Mouse (Mus musculus) gastrocnemius, postnatal 4 days (tissue): Measurements from ENCODE around the gene Frmpd3. TPM values are rescaled to one million over a fixed set of nuclear protein-coding genes. Genes with fewer than 3 reads are reported as not detected.

Experiments used
- DNase-seq, 2 experiments: peaks; one replicate each; pipeline ENCODE4 v3.0.0; 2021 to 2022; ENCODE audit warnings: low spot score in 2 of 2, mixed read lengths in 2 of 2
- microRNA-seq: library from miRNA; unstranded; fragments of <30 nt; microRNA quantifications from one replicate; pipeline ENCODE4 v1.2.0, GENCODE M21; 2021
- total RNA-seq, 2 experiments: library from RNA; stranded (reverse); gene quantifications; 2 replicates each; pipeline ENCODE4 v1.2.3; 2021

Frmpd3 gene
- total RNA-seq, 2 experiments from 2014 or later = 0.29 to 0.49 TPM

DNA sequence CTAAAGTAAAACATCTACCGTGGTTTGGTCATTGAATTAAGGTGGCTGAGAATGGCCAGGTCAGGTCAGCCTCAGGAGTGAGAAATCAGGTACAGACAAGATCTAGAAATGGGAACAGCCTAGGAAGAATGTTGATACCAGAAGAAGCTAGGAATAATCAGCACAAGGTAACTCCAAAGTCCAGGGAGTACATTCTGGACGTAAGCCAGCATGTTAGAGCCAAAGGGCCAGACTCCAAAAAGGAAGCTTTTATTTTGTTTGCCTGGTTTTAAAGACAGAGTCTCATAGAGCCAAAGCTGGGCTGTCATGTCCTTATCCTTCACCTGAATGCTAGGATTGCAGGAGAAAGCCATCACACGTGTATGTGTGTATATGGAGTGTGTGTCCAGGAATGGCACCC, 108.0 kb downstream of the Frmpd3 start:
- DNase-seq = no peak

DNA sequence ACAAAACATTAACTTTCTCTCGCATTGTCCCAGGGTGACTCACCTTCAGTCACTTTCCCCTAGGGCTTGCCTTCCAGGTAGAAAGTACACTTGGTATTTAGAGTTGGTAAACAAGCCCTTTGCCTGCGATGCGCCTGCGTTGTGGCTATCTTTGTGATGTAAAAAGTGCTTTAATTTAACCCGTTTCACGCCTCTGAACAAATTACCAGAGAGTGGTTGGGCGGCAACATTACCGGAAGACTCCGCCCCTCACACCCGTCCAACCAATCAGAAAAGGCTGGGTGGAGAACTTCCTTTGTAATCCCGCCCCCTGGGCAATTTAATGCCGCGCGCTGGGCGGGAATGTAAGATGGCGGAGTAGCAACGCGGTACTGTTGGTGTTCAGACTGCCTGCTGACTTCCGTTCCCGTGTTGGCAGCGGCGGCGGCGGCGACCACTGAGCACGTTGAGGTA, 114.2 kb downstream of the Frmpd3 start, which contains the start of gene Prps1:
Gene Prps1 (plus strand): TSS at position 335 of the 453 bp plus-strand sequence.
- peak; percentile 59 to 84 for DNase-seq

DNA sequence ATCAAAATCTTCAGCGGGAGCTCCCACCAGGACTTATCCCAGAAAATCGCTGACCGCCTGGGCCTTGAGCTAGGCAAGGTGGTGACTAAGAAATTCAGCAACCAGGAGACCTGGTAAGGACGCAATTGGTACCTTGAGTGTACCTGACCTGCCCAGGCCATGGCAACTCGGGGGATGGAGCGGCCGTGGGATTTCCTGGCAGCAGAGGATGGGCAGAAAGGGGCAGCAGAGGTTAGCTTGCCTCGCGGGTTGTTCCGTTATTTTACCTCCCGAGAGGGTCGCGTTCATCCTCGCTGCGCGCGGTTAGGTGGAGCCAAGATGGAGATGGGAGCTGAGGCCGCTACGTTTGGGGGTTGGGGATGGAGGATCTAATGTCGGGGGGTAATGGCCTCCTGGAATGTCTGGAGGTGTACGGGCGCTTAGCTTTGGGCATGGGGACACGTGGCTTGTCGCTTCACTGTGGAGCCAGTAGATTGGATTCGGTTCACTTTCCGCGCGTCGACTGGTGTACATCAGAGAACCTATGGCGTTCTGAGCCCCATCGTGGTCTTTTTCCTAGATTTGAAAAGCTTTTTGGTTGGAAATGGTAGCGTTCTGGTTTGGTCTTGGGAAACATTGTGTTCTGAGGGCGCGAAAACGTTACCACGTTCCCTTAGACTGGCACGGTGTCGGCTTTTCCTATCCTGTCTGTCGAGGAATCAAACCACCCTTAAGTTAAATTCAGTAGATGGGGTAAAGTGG, 114.9 kb downstream of the Frmpd3 start:
- no peak for DNase-seq

DNA sequence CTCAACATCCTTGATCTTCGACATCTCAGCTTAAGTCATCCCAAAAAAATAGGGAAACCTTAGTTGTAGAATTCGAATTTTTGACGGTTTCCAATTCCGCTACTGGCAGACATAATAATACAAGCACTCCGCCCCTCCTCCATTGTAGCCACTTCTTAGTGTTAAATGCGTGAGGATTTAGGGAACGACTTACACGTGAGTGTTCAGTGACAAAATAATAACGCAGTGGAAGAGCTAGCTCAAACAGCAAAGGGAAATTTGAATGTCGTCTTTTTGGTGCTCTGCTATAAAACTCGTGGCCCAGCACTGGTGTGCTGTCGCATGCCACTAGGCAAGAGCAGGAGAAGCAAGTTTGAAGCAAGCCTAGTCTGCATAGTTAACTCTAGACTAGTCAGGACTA, 115.4 kb downstream of the Frmpd3 start:
- DNase-seq = no peak

DNA sequence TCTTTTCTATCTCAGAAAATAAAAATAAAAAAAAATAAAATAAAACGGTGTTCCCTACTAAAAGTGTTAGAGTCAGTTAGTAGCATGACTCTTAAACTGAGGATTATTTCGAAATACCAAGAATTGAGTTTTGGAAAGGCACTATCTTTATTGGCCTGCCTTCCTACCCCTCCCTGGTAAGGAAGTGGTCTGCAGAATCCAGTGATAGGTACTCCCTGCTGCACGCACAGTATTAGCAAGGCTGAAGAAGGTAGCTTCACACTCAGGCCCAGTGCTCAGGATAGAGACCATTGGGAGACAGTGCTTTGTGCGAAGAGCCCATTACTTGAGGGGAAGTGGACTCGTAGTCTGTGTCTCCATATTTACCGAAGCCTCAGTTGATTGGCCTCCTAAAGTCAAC, 136.2 kb downstream of the Frmpd3 start:
- no peak for DNase-seq

DNA sequence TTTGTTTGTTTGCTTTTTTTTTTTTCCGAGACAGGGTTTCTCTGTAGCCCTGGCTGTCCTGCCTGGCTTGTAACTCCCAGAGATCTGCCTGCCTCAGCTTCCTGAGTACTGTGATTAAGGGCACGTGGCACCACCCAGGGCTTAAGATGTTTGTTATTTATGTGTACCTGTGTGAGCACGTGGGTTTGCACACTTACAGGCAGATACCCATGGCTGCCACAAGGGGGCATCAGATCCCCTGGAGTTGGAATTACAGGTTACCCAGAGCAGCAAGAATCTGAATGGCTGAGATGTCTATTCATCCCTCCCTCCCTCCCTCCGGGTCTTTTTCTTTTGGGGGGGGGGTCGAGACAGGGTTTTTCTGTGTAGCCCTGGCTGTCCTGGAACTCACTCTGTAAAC, 137.1 kb downstream of the Frmpd3 start:
- peak in 1 of 2 experiments; percentile 13 for DNase-seq

Small RNA genes within 50 kb of the gene (microRNA-seq; reads per million reads assigned to microRNA genes)
- gene Mir3475 = 4.2 reads per million, percentile 15 among the genes with 10 or more reads in this experiment

Other genes with a start within 250 kb of the Frmpd3 start
- gene Prps1, start 114.3 kb downstream of the Frmpd3 start, total RNA-seq = 10 to 100 TPM; 16.5 to 18.9 TPM